Mouse (Mus musculus) liver, embryonic 15.5 days (tissue): ENCODE measurements around the gene Mast4. TPM values are rescaled to one million over a fixed set of nuclear protein-coding genes. Genes with fewer than 3 reads are reported as not detected.

Experiments
- ATAC-seq: fragments of 200-750 bp; cut with Nextera tagmentation; 2 replicates; pipeline ENCODE4 v1.8.0; 2017; ENCODE audit warnings: moderate number of reproducible peaks, mild to moderate bottlenecking, moderate library complexity; ENCODE audit not compliant: insufficient read depth
- H3K27ac ChIP-seq: fragments of 300-500 bp; sonication (generic); replicated peaks from 2 replicates; pipeline ENCODE4 v1.5.1; 2015; ENCODE audit warnings: mild to moderate bottlenecking, inconsistent platforms
- H3K27me3 ChIP-seq: fragments of 300-500 bp; sonication (generic); 2 replicates; pipeline ENCODE4 v1.6.1; 2015; ENCODE audit warnings: mild to moderate bottlenecking, inconsistent platforms
- H3K36me3 ChIP-seq: fragments of 300-500 bp; sonication (generic); replicated peaks from 2 replicates; pipeline ENCODE4 v1.6.1; 2015; ENCODE audit warnings: moderate library complexity, mild to moderate bottlenecking, inconsistent platforms
- H3K4me1 ChIP-seq: fragments of 300-500 bp; sonication (generic); replicated peaks from 2 replicates; pipeline ENCODE4 v1.6.1; 2015; ENCODE audit warnings: inconsistent platforms
- H3K4me2 ChIP-seq: fragments of 300-500 bp; sonication (generic); 2 replicates; pipeline ENCODE4 v1.6.1; 2015; ENCODE audit warnings: moderate library complexity, mild to moderate bottlenecking, inconsistent platforms
- H3K4me3 ChIP-seq: fragments of 300-500 bp; sonication (generic); replicated peaks from 2 replicates; pipeline ENCODE4 v1.5.1; 2015; ENCODE audit warnings: mild to moderate bottlenecking, inconsistent platforms
- H3K9ac ChIP-seq: fragments of 300-500 bp; sonication (generic); 2 replicates; pipeline ENCODE4 v1.6.1; 2015; ENCODE audit warnings: moderate library complexity, mild to moderate bottlenecking, inconsistent platforms
- H3K9me3 ChIP-seq: fragments of 300-500 bp; sonication (generic); replicated peaks from 2 replicates; pipeline ENCODE4 v1.6.1; 2016; ENCODE audit warnings: inconsistent platforms
- WGBS: fragments of 180-500 bp; shearing (Covaris S2); methylation state at CpG from one replicate; pipeline ENCODE4 v1.1.7; 2015; ENCODE audit warnings: mixed read lengths; ENCODE audit not compliant: insufficient replicate concordance; 5-methylcytosine and 5-hydroxymethylcytosine counted together
- polyA plus RNA-seq: library from polyadenylated mRNA; unstranded; fragments of >200 nt; fragmentation: Nextera tagmentation; extraction: Ambion mirVana; gene quantifications from 2 replicates; pipeline ENCODE4 v1.2.1, GENCODE M21; 2015

The Mast4 gene
- polyA plus RNA-seq, 1 experiment from 2014 or later: 2.1 TPM

DNA sequence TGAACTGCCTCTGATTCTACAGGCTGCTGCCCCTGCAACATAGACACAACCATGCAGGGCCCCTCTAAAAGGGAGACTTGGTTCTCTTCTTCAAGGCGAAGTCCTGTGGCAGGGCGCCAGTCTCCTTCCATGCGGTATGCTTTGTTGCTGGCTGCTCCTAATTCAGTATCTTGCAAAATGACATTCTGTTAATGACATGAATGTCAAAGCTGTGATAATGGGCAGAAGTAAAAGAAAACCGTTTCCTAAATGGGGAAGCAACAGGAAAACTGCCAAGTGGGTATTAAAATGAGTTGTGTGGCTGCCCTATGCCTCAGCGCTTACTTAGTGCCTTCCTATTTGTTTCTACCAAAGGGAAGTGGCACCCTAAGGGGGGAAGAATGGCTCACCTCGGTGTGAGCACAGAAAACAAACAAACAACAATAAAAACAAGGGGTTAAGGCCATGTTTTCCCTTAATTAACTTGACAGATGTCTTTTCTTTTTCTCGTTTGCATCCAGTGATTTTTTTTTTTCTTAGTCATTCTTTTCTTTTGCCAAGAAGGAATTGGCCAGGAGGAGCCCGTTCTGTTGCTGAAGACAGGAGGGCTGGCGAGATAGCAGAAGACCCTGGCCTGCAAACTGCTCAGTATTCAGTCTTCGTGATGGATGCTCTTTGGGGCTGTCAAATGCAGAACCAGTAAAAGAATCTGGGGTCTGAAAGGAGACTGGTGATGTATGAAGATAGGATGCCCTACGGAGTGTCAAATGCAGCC lies 468.1 kb downstream of the Mast4 start:
- no peak for ATAC-seq
- WGBS: 32% methylated on average over 11 of the region's 11 CpGs
- no peak overlapping the region for H3K4me3 ChIP-seq
- H3K36me3 ChIP-seq: no peaks in the 10 kb centered on the region
- H3K27ac ChIP-seq: no peak overlapping the region
- H3K9me3 ChIP-seq: no peaks in the 10 kb centered on the region
- H3K4me1 ChIP-seq: no peaks in the 10 kb centered on the region
- H3K4me2 ChIP-seq: no peak overlapping the region
- H3K27me3 ChIP-seq: no peaks in the 10 kb centered on the region
- H3K9ac ChIP-seq: no peak overlapping the region

DNA sequence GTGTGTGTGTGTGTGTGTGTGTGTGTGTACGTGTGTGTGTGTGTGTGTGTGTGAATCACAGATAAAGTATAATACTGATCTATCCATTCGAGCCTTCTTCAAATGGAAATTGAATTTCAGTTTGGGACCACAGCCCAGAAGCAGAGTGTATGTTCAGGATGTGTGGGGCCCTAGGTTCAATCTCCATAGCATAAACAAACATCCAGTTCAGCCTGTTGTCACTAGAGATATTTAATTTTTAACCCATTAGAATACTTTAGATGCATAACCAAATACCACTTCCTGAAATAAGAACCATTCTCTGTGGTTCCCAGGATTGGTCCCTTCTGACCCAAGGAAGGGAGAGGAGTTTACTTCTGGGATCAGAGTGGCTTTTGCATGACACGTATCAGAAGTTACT lies 468.8 kb downstream of the Mast4 start:
- no peak overlapping the region for H3K27ac ChIP-seq
- H3K4me1 ChIP-seq: no peaks in the 10 kb centered on the region
- 44% methylated on average over 3 of the region's 3 CpGs for WGBS
- no peak for ATAC-seq
- H3K9ac ChIP-seq: no peak overlapping the region
- no peaks in the 10 kb centered on the region for H3K27me3 ChIP-seq
- no peaks in the 10 kb centered on the region for H3K9me3 ChIP-seq
- H3K4me3 ChIP-seq: no peak overlapping the region
- H3K36me3 ChIP-seq: no peaks in the 10 kb centered on the region
- no peak overlapping the region for H3K4me2 ChIP-seq

DNA sequence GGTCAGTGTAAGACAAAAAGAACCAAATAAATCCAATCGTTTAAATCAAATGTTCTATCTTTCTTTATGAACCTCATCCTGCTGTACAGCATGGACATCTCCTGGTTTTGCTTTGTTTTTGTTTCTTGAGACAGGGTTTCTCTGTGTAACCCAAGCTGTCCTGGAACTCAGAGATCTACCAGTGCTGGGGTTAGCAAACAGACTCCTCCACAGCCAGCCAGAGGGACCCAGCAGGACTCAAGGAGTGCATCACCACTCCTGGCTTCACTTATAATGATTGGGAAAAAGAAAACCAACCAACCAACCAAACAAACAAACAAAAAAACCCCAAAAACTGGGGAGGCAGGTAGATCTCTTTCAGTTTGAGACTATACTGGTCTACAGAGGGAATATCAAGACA lies 469.5 kb downstream of the Mast4 start:
- Histone ChIP-seq H3K4me1 (no peaks in the 10 kb centered on the region), H3K9me3 (no peaks in the 10 kb centered on the region), H3K36me3 (no peaks in the 10 kb centered on the region), H3K4me3 (no peak overlapping the region), H3K27me3 (no peaks in the 10 kb centered on the region), H3K4me2 (no peak overlapping the region), H3K27ac (no peak overlapping the region), H3K9ac (no peak overlapping the region)
- ATAC-seq: no peak
- WGBS: 51% methylated on average over 1 of the region's 1 CpGs

DNA sequence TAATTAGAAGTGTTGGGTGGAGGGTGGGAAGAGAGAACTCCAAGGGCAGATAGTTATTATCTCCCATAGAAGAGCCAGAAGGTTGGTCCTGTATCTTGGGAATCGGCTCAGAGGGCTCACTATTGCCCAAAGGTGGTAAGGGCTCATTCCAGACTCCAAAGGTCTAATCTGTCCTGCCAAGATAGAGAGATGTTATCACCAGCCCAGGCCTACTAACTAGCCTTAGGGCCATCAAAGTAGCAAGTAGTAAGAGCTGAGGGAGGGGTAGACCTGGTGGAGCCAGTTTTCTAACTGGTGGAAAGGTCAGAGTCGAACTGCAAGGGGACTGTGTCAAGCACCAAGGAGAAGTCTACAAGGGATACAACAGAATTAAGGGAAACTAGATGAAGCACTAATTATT lies 470.2 kb downstream of the Mast4 start:
- Histone ChIP-seq H3K36me3 (no peaks in the 10 kb centered on the region), H3K9me3 (no peaks in the 10 kb centered on the region), H3K27ac (no peak overlapping the region), H3K4me2 (no peak overlapping the region), H3K27me3 (no peaks in the 10 kb centered on the region), H3K4me3 (no peak overlapping the region), H3K4me1 (no peaks in the 10 kb centered on the region), H3K9ac (no peak overlapping the region)
- WGBS: 46% methylated on average over 2 of the region's 2 CpGs
- no peak for ATAC-seq

DNA sequence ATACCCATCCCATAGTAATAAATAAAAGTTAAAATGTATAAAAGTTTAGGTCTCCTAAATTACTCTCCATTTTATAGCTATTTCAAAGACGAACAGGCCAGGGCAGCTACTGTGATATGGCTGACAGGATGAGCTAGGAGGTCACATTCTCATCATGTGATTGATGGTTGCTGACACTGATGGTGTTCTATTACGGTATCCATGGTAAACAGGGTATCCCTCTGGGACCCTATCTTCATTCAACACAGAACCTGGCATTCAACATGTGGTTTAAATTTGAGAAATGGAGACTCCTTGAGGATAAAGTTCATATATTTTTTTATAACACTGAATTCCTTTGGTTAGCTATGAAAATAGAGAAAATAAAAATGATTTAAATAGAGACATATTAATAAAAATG lies 471.3 kb downstream of the Mast4 start:
- no peaks in the 10 kb centered on the region for H3K27me3 ChIP-seq
- H3K4me1 ChIP-seq: no peaks in the 10 kb centered on the region
- no peak for ATAC-seq
- no peak overlapping the region for H3K4me3 ChIP-seq
- H3K27ac ChIP-seq: no peak overlapping the region
- 51% methylated on average over 2 of the region's 2 CpGs for WGBS
- H3K4me2 ChIP-seq: no peak overlapping the region
- no peak overlapping the region for H3K9ac ChIP-seq
- no peaks in the 10 kb centered on the region for H3K36me3 ChIP-seq
- H3K9me3 ChIP-seq: no peaks in the 10 kb centered on the region

DNA sequence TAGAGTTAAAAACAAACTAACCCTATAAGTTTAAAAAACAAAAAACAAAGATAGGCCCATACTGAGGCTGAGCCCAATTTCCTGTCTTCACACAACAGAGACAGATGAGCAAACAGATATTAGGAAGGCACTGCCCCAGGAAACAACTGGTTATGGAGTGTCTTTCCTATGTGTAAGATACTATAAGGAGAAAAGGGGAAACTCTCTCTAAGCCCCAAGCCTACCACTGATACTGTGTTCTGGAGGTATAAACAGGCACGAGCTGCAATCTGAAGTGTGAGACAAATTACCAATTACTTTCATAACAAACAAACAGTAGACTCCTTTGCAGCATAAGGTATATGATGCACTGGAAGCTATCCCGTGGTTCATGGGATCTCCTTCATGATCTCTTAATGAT lies 471.9 kb downstream of the Mast4 start:
- 22% methylated on average over 2 of the region's 2 CpGs for WGBS
- Histone ChIP-seq H3K4me1 (no peaks in the 10 kb centered on the region), H3K36me3 (no peaks in the 10 kb centered on the region), H3K9me3 (no peaks in the 10 kb centered on the region), H3K4me2 (no peak overlapping the region), H3K9ac (no peak overlapping the region), H3K27ac (no peak overlapping the region), H3K27me3 (no peaks in the 10 kb centered on the region), H3K4me3 (no peak overlapping the region)
- no peak for ATAC-seq

DNA sequence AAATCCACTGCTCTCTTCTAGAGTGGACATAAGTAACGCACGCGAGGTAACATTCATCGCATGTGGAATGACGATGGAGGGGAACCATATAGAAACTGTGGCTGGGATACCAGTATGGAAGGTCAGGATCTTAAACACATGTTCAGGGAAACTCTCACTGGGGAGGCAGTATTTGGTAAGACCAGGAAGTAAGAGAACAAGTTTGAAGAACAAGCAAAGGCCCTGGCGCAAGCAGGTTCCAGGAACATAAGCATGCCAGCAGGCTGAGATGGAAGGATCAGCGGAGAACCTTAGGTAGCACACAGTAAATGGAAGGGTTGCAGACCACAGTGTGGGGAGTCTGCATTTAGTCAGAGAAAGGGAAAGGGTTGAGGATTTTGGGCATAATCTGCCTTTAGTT lies 473.6 kb downstream of the Mast4 start:
- Histone ChIP-seq H3K36me3 (no peaks in the 10 kb centered on the region), H3K9ac (no peak overlapping the region), H3K9me3 (no peaks in the 10 kb centered on the region), H3K4me3 (no peak overlapping the region), H3K27ac (no peak overlapping the region), H3K4me2 (no peak overlapping the region), H3K4me1 (no peaks in the 10 kb centered on the region), H3K27me3 (no peaks in the 10 kb centered on the region)
- ATAC-seq: no peak
- WGBS: 88% methylated on average over 7 of the region's 7 CpGs

DNA sequence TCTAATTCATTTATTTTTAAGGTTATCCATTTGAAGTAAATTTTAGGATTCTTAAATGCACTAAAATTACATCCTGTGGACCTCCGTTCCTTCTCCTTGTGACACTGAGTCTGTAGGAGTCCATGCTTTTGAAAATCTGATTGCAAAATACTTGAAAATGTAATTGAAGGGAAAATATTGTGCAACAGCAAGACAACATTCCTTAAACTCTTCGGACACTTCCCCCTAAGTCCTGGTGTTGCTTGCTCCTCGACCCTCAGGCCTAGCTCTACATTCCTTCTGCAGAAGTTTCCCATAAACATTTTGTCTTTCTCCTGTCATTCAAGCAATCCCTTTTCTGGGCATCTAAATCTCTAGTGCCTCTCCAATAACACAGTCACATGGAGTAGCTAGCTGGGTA lies 474.2 kb downstream of the Mast4 start:
- Histone ChIP-seq H3K36me3 (no peaks in the 10 kb centered on the region), H3K4me1 (no peaks in the 10 kb centered on the region), H3K4me3 (no peak overlapping the region), H3K4me2 (no peak overlapping the region), H3K27ac (no peak overlapping the region), H3K9me3 (no peaks in the 10 kb centered on the region), H3K9ac (no peak overlapping the region), H3K27me3 (no peaks in the 10 kb centered on the region)
- WGBS: 44% methylated on average over 3 of the region's 3 CpGs
- no peak for ATAC-seq

DNA sequence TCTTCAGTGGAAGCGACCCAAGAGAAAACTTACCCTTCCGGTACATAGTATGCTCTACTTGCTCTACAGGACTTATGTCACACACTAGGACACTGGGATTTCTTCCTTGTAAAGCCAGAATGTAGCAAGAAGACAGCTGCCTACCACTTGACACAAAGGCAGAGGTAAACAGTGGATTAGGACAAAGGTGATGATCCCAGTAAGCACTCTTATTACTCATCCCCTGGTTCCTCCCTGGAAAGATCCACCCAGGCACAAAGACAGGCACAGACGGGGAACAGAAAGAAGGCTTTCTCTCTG lies 476.8 kb downstream of the Mast4 start:
- 61% methylated on average over 3 of the region's 3 CpGs for WGBS
- no peaks in the 10 kb centered on the region for H3K9me3 ChIP-seq
- no peak overlapping the region for H3K4me2 ChIP-seq
- ATAC-seq: no peak
- no peak overlapping the region for H3K27ac ChIP-seq
- no peaks in the 10 kb centered on the region for H3K36me3 ChIP-seq
- no peak overlapping the region for H3K9ac ChIP-seq
- no peak overlapping the region for H3K4me3 ChIP-seq
- H3K4me1 ChIP-seq: no peaks in the 10 kb centered on the region; the same call in 1 of the 2 replicates
- no peaks in the 10 kb centered on the region for H3K27me3 ChIP-seq

DNA sequence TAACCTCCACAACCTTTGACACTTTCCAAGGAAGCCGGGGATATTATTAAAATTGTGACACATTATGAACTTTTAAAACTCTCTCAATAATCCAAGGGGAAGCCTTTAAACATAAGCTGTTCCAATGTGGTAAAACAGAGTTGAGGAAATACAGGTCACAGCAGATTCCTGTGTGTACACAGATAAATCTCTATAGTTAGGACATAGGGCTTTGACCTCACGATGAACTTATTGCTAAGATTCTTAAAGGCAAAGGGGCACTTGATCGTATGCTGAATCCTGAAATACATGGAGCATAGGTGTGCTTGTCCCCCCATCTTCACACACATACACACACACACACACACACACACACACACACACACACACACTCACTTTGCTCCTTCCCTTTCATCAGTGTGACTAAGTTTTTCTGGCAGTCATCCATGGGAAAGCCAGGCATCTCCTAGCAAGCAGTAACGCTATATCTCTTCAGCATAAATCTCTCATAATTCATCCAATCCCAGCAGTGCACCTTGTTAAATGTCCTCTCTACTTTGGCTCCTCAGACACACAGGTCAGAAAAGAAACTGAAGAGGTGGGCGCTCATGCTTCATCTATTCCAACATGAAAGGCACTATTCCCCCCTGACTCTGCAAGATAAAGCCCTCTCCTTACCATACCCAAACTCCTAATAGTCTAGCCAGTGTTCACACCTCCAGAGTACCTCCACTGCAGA lies 477.3 kb downstream of the Mast4 start:
- Histone ChIP-seq H3K9ac (no peak overlapping the region), H3K36me3 (no peaks in the 10 kb centered on the region), H3K9me3 (no peaks in the 10 kb centered on the region), H3K4me1 (no peaks in the 10 kb centered on the region; the same call in 1 of the 2 replicates), H3K27me3 (no peaks in the 10 kb centered on the region), H3K4me2 (no peak overlapping the region), H3K4me3 (no peak overlapping the region), H3K27ac (no peak overlapping the region)
- ATAC-seq: no peak
- WGBS: 65% methylated on average over 5 of the region's 5 CpGs

DNA sequence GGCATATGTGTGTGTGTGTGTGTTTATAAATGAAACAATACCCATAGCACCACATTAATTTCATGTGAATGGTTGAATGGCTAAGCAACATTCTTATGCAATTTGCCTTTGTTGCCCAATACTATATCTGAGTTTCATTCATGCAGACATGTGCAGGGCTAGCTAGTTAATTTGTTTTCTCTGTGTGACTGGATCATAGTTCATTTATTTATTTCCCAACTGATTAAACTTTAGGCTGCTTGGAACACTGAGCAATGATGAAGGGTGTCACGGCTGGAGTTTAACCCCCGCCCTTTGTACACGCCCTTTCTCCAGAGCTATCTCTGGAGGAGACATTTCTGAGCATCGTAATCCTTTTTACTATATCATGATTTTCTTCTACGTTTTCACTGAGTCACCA lies 481.4 kb downstream of the Mast4 start:
- no peak overlapping the region for H3K4me2 ChIP-seq
- H3K27ac ChIP-seq: no peak overlapping the region
- no peaks in the 10 kb centered on the region; the same call in 1 of the 2 replicates for H3K4me1 ChIP-seq
- H3K9ac ChIP-seq: no peak overlapping the region
- no peaks in the 10 kb centered on the region for H3K27me3 ChIP-seq
- no peaks in the 10 kb centered on the region for H3K36me3 ChIP-seq
- 53% methylated on average over 5 of the region's 5 CpGs for WGBS
- no peak overlapping the region for H3K4me3 ChIP-seq
- H3K9me3 ChIP-seq: no peaks in the 10 kb centered on the region
- no peak for ATAC-seq

DNA sequence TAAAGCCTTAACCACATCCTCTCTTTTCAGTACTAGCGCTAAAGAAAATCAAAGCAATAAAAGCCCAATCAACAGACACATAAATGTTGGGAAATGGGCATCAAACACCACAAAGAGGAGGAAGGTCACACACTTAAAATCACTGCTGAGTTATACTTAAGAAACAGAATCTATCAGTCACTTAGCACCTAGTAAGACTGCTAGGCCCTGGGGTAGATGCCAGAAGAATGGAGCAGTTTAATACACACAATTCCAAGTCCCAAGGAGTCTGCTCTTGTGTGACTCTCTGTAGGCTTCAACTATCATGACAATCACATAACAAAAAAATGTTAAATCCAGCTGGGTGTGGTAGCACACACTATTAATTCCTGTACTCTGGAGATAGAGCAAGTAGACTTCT lies 483.0 kb downstream of the Mast4 start:
- Histone ChIP-seq H3K9ac (no peak overlapping the region), H3K4me1 (no peaks in the 10 kb centered on the region; the same call in 1 of the 2 replicates), H3K4me2 (no peak overlapping the region), H3K27ac (no peak overlapping the region), H3K9me3 (no peaks in the 10 kb centered on the region), H3K4me3 (no peak overlapping the region), H3K27me3 (no peaks in the 10 kb centered on the region), H3K36me3 (no peaks in the 10 kb centered on the region)
- 85% methylated on average over 1 of the region's 1 CpGs for WGBS
- no peak for ATAC-seq
